Mouse (Mus musculus): ENCODE results near the gene Trappc3l. TPM values are rescaled to one million over a fixed set of nuclear protein-coding genes. Genes with fewer than 3 reads are reported as not detected.

The Trappc3l gene
- polyA plus RNA-seq, 1 experiment from 2014 or later: not detected

DNA sequence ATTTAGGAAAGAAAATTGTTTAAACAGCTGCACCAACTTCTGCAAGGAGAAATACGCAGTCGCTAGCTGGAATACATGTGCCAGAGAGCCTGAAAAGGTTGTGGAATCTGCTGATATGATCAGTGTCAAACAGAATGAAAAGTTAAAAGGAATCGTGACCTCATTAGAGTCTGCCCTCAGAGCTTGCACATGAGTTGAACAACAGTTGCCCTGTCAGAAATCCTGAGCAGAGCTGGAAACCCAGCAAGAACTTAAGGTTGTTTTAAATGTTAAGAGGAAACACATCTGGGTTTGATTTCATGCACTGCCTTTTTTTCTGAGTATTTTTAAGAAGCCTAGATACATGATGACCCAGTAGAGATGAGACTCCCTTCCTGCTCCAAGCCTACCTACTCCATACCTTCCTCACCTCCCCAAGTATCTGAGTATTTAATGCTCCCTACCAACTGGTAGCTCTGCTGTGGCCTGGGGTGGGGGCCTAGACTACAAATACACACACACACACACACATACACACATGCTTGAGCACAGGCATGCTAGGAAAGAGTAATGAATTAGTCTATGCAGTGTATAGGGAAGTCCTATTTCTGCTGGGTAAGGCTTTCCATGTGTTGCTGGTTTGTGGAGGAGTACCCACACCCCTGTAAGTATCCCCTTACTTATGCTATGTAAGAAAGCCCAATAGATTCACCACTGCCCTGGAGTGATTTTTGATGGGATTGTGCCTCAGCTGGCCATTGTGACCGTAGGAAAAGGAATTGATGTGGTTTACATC is 74.8 kb downstream of the Trappc3l start:
- H3K36me3 ChIP-seq (ENCODE audit: control insufficient read depth, insufficient read depth): no peaks in the 10 kb centered on the region
- no peak; the same call in 1 of the 2 replicates for ATAC-seq (replicated peaks; ENCODE audit: extremely low read depth, insufficient read depth, low FRiP score)
- H3K9ac ChIP-seq (ENCODE audit: low read length): no peak overlapping the region
- WGBS: 61% methylated on average over 4 of the region's 4 CpGs
- no peaks in the 10 kb centered on the region for H3K4me1 ChIP-seq (ENCODE audit: control insufficient read depth, insufficient read depth, low read length)
- H3K27me3 ChIP-seq (ENCODE audit: control insufficient read depth, insufficient read depth, low read length): no peaks in the 10 kb centered on the region
- H3K9me3 ChIP-seq (replicated peaks; ENCODE audit: control insufficient read depth, low read length): no peaks in the 10 kb centered on the region
- H3K27ac ChIP-seq (ENCODE audit: low read length): no peak overlapping the region
- H3K4me2 ChIP-seq (ENCODE audit: low read depth, low read length): no peak overlapping the region
- no peak overlapping the region for H3K4me3 ChIP-seq (ENCODE audit: low read length)

DNA sequence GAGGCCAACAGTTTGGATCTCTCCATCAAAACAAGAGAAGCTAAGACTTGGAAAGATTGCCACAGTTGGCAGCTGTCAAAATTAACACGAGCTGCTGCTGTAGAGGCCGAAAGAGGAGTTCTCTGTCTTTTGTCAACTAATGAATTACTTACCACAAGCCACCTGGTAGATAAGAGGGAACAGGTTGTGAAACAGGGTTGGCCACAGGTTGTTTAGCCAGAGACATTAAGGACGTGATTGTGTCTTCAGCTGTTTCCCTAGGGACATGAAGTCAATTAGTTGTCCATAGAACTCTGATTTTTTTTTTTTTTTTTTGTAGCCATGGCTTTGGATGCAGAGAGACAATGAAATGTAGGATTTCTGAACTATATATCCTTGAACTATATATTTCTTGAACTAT is 79.7 kb downstream of the Trappc3l start:
- no peak for ATAC-seq (replicated peaks; ENCODE audit: extremely low read depth, insufficient read depth, low FRiP score)

DNA sequence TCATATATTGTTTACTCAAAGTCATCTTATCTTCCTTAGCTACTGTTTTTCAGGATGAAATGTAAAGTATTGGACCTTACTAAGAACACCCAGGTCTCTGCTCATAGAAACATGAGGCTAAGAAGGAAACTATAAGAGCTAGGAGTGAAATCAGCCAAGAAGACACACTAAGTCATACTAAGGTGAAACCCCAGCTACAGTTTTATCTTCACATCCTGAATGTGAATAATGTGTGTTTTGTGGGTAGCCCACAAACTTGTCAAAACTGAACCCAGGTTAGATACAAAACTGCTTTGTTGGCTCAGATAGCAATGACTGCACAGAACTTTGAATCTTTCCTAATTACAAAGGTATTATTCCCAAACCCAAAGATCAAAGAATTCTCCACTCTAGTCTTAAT is 80.4 kb downstream of the Trappc3l start:
- H3K9me3 ChIP-seq (replicated peaks; ENCODE audit: control insufficient read depth, low read length): no peaks in the 10 kb centered on the region
- no peak overlapping the region for H3K4me3 ChIP-seq (ENCODE audit: low read length)
- no peak overlapping the region for H3K4me2 ChIP-seq (ENCODE audit: low read depth, low read length)
- no peaks in the 10 kb centered on the region for H3K4me1 ChIP-seq (ENCODE audit: control insufficient read depth, insufficient read depth, low read length)
- ATAC-seq (replicated peaks; ENCODE audit: extremely low read depth, insufficient read depth, low FRiP score): no peak
- no peaks in the 10 kb centered on the region for H3K27me3 ChIP-seq (ENCODE audit: control insufficient read depth, insufficient read depth, low read length)
- no peak overlapping the region for H3K27ac ChIP-seq (ENCODE audit: low read length)
- no peak overlapping the region for H3K9ac ChIP-seq (ENCODE audit: low read length)
- no peaks in the 10 kb centered on the region for H3K36me3 ChIP-seq (ENCODE audit: control insufficient read depth, insufficient read depth)

More for the DNA sequence above, 79.7 kb downstream of the Trappc3l start:
- Histone ChIP-seq H3K27ac (ENCODE audit: low read length) (no peak overlapping the region), H3K4me2 (ENCODE audit: low read depth, low read length) (no peak overlapping the region), H3K36me3 (ENCODE audit: control insufficient read depth, insufficient read depth) (no peaks in the 10 kb centered on the region), H3K9ac (ENCODE audit: low read length) (no peak overlapping the region), H3K27me3 (ENCODE audit: control insufficient read depth, insufficient read depth, low read length) (no peaks in the 10 kb centered on the region), H3K4me1 (ENCODE audit: control insufficient read depth, insufficient read depth, low read length) (no peaks in the 10 kb centered on the region), H3K4me3 (ENCODE audit: low read length) (no peak overlapping the region), H3K9me3 (replicated peaks; ENCODE audit: control insufficient read depth, low read length) (no peaks in the 10 kb centered on the region)
- WGBS: 45% methylated on average over 3 of the region's 3 CpGs

DNA sequence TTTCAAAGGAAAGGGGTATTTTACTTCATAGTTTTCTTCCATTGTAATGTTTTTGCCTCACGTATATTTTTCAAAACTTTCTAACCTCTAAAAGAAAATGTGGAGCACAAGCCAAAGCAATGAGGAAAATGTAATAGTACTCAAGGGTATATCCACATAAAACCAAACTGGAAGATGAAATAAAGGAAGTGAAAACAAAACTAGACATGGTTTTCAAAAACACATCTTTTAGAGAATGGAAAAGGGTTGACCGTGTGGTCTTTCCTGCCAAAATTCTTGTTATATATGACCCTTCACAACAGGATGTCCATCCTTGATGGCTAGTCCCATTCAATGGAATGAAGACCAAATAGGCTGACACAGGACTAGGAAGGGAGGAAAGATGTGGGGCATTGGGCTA is 81.0 kb downstream of the Trappc3l start:
- H3K9me3 ChIP-seq (replicated peaks; ENCODE audit: control insufficient read depth, low read length): no peaks in the 10 kb centered on the region
- WGBS: 80% methylated on average over 2 of the region's 2 CpGs
- H3K36me3 ChIP-seq (ENCODE audit: control insufficient read depth, insufficient read depth): no peaks in the 10 kb centered on the region
- ATAC-seq (replicated peaks; ENCODE audit: extremely low read depth, insufficient read depth, low FRiP score): no peak
- H3K4me1 ChIP-seq (ENCODE audit: control insufficient read depth, insufficient read depth, low read length): no peaks in the 10 kb centered on the region
- no peaks in the 10 kb centered on the region for H3K27me3 ChIP-seq (ENCODE audit: control insufficient read depth, insufficient read depth, low read length)
- no peak overlapping the region for H3K27ac ChIP-seq (ENCODE audit: low read length)
- H3K4me2 ChIP-seq (ENCODE audit: low read depth, low read length): no peak overlapping the region
- H3K4me3 ChIP-seq (ENCODE audit: low read length): no peak overlapping the region
- H3K9ac ChIP-seq (ENCODE audit: low read length): no peak overlapping the region

DNA sequence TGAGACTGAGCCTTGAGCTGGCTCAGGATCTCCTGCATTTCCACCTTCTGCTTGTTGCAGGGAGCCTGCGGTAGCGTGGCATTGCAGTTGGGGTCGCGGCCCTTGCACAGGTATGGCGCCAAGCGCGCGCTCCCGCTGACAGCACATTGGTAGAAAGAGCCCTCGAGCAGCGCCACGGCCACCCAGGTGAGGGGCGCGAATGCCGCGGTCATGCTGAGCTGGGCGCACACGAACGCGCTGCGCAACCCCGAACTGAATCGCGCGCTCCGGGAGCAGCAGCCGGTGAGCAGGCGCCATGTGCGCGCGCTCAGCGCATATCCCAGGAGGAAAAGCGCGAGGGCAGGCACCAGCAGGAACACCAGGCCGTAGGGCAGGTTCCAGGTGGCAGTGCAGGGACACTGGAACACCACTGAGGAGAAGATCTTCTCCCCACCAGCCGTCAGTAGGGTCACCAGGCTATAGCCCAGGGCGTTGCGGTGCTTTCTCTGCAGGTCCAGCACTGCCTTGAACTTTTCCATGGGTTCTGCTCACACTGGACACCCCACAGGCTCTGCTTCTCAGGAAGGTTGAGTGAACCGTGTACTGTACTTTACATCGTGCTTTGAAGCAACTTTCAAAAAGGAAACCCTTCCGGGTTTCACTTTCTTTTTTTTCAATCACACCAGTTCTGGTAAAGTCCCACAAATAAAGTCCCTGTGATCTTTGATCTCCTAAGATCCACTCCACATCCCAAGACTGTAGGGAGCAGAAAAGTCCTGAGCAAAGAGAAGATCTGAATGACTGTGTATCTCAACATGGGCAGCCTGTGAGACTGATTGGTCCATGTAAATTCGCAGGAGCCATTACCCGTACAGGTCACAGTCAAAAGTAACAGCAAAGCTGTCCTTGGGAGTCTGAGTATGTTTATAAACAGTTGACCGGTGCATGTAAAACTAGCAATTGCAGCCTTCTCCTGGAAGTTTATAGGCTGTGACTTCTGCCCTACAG is 90.3 kb downstream of the Trappc3l start, which contains the start of gene Calhm6:
Calhm6 (minus strand) TSS at position 593 of the 987 bp plus-strand sequence.
- no peaks in the 10 kb centered on the region for H3K9me3 ChIP-seq (replicated peaks; ENCODE audit: control insufficient read depth, low read length)
- peaks cover 2% of the 10 kb centered on the region; the same call in 1 of the 2 replicates for H3K4me1 ChIP-seq (ENCODE audit: control insufficient read depth, insufficient read depth, low read length)
- H3K27me3 ChIP-seq (ENCODE audit: control insufficient read depth, insufficient read depth, low read length): no peaks in the 10 kb centered on the region
- H3K9ac ChIP-seq (ENCODE audit: low read length): peak within 1 kb of the TSS; percentile 69
- H3K4me2 ChIP-seq (ENCODE audit: low read depth, low read length): peak within 1 kb of the TSS; percentile 80
- H3K4me3 ChIP-seq (ENCODE audit: low read length): peak within 1 kb of the TSS; percentile 62
- 14% methylated on average over 44 of the region's 44 CpGs for WGBS
- peak; percentile 63 for ATAC-seq (replicated peaks; ENCODE audit: extremely low read depth, insufficient read depth, low FRiP score)
- no peak within 1 kb of the TSS for H3K27ac ChIP-seq (ENCODE audit: low read length)
- H3K36me3 ChIP-seq (ENCODE audit: control insufficient read depth, insufficient read depth): no peaks in the 10 kb centered on the region

DNA sequence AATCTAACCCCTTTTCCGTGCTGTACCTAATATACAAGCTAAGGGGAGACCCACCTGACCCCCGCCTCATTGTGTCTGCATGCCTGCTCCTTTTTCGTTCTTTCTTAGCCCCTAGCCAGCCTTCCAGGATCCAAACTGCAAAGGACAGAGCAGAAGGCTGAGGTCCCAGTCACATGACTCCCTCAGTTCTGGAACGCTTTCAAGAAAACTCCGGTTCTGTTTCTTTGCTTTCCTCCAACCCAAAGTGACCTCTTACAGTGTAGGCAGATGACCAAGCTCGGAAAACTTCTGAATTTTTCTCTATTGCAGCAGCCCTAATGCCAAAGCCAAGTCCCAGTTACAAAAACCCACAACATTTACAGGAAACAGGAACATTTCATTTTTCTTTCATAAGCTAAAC is 91.0 kb downstream of the Trappc3l start:
- Histone ChIP-seq H3K27me3 (ENCODE audit: control insufficient read depth, insufficient read depth, low read length) (no peaks in the 10 kb centered on the region), H3K4me1 (ENCODE audit: control insufficient read depth, insufficient read depth, low read length) (peaks cover 2% of the 10 kb centered on the region; the same call in 1 of the 2 replicates), H3K27ac (ENCODE audit: low read length) (no peak overlapping the region), H3K4me3 (ENCODE audit: low read length) (no peak overlapping the region), H3K4me2 (ENCODE audit: low read depth, low read length) (no peak overlapping the region), H3K36me3 (ENCODE audit: control insufficient read depth, insufficient read depth) (no peaks in the 10 kb centered on the region), H3K9me3 (replicated peaks; ENCODE audit: control insufficient read depth, low read length) (no peaks in the 10 kb centered on the region), H3K9ac (ENCODE audit: low read length) (no peak overlapping the region)
- 73% methylated on average over 6 of the region's 6 CpGs for WGBS
- ATAC-seq (replicated peaks; ENCODE audit: extremely low read depth, insufficient read depth, low FRiP score): no peak

DNA sequence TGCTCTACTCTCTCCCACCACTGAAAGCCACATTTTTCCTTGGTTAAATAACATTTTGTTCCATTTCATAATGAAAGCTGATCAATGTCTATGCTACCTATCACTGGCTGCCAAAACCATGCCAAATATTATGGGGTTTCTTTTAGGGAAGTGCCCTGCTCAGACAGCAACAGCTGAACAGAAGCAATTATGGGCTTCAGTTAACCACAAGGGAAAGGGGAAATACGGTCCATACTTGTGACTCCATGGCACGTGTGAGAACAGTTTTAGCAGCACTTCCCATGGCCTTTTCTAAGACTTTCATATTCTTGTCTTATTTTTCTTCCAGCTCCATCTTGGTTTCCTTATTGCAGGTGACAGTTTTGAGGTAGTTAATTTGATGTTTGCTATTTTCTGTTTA is 94.0 kb downstream of the Trappc3l start:
- no peak for ATAC-seq (replicated peaks; ENCODE audit: extremely low read depth, insufficient read depth, low FRiP score)
- H3K4me1 ChIP-seq (ENCODE audit: control insufficient read depth, insufficient read depth, low read length): peaks cover 2% of the 10 kb centered on the region; the same call in 1 of the 2 replicates
- no peaks in the 10 kb centered on the region for H3K27me3 ChIP-seq (ENCODE audit: control insufficient read depth, insufficient read depth, low read length)
- no peaks in the 10 kb centered on the region for H3K36me3 ChIP-seq (ENCODE audit: control insufficient read depth, insufficient read depth)
- H3K4me2 ChIP-seq (ENCODE audit: low read depth, low read length): no peak overlapping the region
- 71% methylated on average over 2 of the region's 2 CpGs for WGBS
- H3K9ac ChIP-seq (ENCODE audit: low read length): no peak overlapping the region
- H3K4me3 ChIP-seq (ENCODE audit: low read length): no peak overlapping the region
- no peaks in the 10 kb centered on the region for H3K9me3 ChIP-seq (replicated peaks; ENCODE audit: control insufficient read depth, low read length)
- H3K27ac ChIP-seq (ENCODE audit: low read length): no peak overlapping the region

DNA sequence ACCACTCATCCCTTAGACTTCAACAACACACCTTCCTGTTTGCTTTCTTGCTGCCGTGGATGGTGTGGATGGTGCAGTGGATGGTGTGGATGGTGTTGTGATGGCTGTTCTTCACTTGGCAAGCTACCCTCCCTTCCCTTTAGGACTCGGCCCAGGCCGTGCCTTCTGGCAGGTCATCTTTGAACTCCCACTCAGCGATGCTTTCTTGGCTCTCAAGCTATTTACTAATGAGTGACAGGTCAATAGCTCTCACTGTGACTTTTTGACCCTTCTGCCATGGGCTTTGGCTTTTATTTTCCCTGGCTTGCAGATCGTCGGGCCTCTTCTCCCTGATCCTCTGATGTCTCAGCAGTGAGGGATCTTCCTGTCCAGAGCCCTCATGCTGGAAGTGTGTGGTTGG is 99.0 kb downstream of the Trappc3l start:
- Histone ChIP-seq H3K4me2 (ENCODE audit: low read depth, low read length) (no peak overlapping the region), H3K9me3 (replicated peaks; ENCODE audit: control insufficient read depth, low read length) (no peaks in the 10 kb centered on the region), H3K36me3 (ENCODE audit: control insufficient read depth, insufficient read depth) (no peaks in the 10 kb centered on the region), H3K27ac (ENCODE audit: low read length) (no peak overlapping the region), H3K4me1 (ENCODE audit: control insufficient read depth, insufficient read depth, low read length) (peaks cover 9% of the 10 kb centered on the region; the same call in 1 of the 2 replicates), H3K9ac (ENCODE audit: low read length) (no peak overlapping the region), H3K27me3 (ENCODE audit: control insufficient read depth, insufficient read depth, low read length) (no peaks in the 10 kb centered on the region), H3K4me3 (ENCODE audit: low read length) (no peak overlapping the region)
- ATAC-seq (replicated peaks; ENCODE audit: extremely low read depth, insufficient read depth, low FRiP score): no peak
- WGBS: 32% methylated on average over 6 of the region's 6 CpGs

DNA sequence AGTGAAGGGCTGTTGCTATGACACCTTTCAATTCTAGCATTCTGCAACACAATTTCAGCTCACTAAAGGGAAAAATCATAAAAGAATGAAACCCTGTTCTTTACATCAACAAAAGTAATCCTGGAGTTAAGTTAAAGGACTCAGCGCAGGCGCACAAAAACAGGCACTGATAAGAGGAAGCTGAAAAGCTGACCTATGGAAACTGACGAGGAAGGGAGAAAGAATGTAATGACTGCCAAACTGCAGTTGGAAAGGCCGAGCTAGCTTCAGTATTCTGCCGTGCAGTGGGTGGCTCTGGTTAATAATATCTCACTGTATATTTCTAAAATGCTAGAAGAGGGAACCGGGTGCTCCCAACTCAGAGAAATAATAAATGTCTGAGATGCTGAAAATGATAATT is 100.6 kb downstream of the Trappc3l start:
- no peak for ATAC-seq (replicated peaks; ENCODE audit: extremely low read depth, insufficient read depth, low FRiP score)
- 14% methylated on average over 6 of the region's 6 CpGs for WGBS
- Histone ChIP-seq H3K4me2 (ENCODE audit: low read depth, low read length) (no peak overlapping the region), H3K36me3 (ENCODE audit: control insufficient read depth, insufficient read depth) (no peaks in the 10 kb centered on the region), H3K9ac (ENCODE audit: low read length) (no peak overlapping the region), H3K4me1 (ENCODE audit: control insufficient read depth, insufficient read depth, low read length) (peaks cover 9% of the 10 kb centered on the region; the same call in 1 of the 2 replicates), H3K27me3 (ENCODE audit: control insufficient read depth, insufficient read depth, low read length) (no peaks in the 10 kb centered on the region), H3K27ac (ENCODE audit: low read length) (no peak overlapping the region), H3K9me3 (replicated peaks; ENCODE audit: control insufficient read depth, low read length) (no peaks in the 10 kb centered on the region), H3K4me3 (ENCODE audit: low read length) (no peak overlapping the region)

Data from heart, embryonic 16.5 days (tissue).